Mouse (Mus musculus) Muller cell, postnatal 12 days (primary cell): Measurements from ENCODE around the gene Pum1.
A peak's percentile ranks its signal among the peaks of the same experiment; 100 is the strongest.

ENCODE experiments used
- DNase-seq: peaks from one replicate; pipeline ENCODE4 v3.0.0-alpha.2; 2015; ENCODE audit errors: inconsistent ontology term

Gene Pum1

DNA sequence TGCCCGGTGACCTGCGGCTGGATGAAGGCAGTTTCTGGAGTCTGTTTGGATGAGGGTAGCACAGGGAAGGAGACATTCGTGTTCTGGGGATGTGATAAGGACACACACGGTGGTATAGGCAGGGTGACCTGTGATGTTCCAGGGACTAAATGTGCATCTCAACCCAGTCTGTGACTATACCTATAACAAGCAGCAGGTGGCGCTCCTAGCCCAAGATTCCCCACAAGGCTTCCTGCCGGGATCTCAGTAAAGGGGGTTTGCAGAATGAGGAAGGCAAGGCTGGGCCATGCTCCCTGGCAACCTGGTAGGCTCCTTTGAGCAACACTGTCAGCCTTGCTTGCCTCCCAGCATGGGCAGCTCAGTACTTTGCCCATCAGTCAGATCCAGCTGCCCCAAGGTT, 127.1 kb downstream of the Pum1 start:
- DNase-seq = peak; percentile 61

GRCm38 (mm10) chr4:130791811-130792375, 128.8 kb downstream of the Pum1 start:
- DNase-seq = no peak

DNA sequence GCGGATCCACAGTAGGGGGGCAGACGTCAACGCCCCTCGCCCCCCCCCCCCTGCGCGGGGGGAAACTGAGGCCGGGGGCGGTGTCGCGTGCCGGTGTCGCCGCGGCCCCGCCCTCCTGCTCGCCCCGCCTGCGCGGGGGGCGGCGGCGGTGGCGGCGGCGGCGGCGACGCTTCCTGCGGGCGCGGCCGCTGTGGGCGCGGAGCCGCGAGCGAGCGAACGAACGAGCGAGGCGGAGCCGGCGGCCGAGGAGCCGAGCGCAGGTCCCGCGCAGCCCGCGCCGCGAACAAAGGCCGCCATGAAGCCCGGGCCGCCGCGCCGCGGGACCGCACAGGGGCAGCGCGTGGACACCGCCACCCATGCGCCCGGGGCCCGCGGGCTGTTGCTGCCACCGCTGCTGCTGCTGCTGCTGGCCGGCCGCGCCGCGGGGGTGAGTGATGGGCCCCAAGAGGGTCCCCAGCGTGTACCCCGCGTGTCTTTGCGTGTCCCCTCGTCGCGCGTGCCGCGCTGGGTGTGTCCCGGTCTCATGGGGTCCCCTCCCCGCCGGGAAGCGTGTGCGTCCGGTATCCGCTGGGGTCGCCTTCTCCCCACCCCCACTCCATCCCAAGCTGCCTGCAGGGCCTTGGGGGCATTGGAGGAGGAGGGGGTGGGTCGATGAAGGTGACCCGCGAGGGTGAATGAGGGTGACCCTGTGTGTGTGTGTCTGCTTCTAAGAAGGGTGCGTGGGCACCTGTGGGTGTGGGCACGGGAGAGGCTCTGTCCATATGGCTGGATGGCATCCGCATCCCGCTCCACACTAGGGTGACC, 129.5 kb downstream of the Pum1 start, which contains the start of gene Sdc3:
TSS of gene Sdc3 (plus strand) at position 162 of the 804 bp plus-strand sequence.
- peak; percentile 51 for DNase-seq

DNA sequence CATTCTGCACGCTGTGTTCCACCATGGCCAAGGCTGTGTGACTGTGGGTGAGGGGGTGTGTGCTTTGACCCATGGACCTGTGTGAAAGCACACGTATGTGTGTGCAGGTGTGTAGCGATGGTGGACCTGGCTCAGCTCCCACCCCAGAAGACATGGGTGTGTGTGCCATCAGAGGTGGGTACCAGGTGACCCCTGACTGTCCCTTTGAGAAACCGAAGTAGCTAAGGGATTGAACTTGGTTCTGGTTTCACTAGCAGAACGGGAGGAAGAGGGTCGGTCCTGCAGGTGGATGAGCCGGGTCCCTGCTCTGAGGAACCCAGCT, 130.0 kb downstream of the Pum1 start:
- DNase-seq = no peak

DNA sequence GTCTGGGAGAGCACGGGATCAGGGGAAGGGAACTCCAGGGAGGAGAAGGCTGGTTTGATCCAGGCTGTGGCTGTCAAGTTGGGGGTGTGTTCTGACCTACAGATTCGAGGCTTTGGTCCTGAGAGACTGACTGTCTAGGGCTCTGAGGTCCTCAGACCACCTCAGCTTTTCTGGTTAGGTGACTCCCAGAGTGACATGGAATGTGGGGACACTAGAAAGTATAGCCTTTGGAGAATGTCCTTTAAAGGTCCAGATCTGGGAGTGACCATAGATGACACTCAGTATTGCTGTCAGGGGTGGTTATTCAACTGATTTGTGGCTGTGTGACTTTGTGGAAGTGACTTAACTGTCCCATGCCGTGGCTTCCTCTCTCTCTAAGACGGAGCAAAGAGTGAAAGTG, 131.7 kb downstream of the Pum1 start:
- DNase-seq = no peak

- no peak for DNase-seq
Observed at GRCm38 (mm10) chr4:130795970-130796369, 132.8 kb downstream of the Pum1 start.

GRCm38 (mm10) chr4:130797201-130798051, 134.3 kb downstream of the Pum1 start:
- DNase-seq = peak; percentile 32

DNA sequence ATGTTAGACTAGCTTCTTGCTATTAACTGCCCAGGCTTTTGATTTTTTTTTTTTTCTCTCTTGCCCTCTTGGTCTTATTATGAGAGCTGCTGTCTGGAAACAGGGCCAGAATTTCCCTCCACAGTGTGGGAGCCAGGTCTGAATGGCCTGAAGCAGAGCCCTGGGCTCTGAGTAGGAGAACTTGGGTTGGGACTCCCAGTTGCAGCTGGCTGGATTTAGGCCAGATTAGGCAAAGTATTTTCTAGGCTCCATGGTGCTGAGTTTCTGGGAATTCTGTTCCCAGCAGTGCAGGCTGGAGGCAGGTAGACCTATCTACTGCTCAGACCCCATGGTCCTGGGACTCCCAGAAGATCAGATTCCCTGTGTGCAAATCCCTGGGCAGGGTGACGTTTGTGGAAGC, 135.3 kb downstream of the Pum1 start:
- DNase-seq = peak; percentile 35

DNA sequence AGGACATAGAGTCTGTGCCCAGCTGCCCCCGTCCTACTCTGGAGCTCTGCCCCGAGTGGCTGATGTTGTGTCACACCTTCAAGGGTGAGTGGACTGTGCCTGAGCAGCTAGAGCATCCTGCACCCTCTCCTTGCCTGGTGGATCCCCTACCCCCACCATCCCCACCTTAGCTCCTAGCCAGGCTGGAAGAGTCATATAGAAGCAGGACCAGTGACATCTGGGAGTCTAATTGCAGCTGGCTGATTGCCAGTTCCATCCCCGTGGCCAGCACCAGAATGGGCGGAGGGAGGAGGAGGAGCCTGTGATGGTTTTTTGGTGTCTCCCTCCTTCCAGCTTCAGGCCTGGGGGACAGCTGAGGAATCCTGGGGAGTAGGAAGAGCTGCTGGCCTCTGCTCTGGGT, 136.0 kb downstream of the Pum1 start:
- DNase-seq = no peak

- DNase-seq = no peak
Observed at GRCm38 (mm10) chr4:130799582-130799981, 136.5 kb downstream of the Pum1 start.

GRCm38 (mm10) chr4:130800147-130800546, 137.0 kb downstream of the Pum1 start:
- DNase-seq = no peak

DNA sequence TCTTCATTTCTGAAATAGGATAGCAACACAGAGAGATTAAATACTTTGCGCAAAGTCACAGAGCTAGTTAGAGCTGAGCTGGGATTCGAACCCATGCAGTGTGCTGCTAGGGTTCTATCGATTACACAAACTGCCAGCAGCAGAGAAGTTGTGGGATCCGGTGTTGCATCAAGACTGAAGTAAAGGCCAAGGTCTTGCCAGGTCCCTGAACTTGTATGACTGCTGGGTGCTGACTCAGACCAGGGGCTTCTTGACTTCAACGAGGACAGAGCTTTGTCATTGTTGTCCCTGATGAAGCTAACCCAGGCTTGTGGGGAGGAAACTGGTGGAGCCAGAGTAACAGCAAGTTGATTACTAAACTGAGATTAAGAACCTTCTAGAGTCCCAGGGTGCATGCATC, 138.1 kb downstream of the Pum1 start:
- DNase-seq = no peak

DNA sequence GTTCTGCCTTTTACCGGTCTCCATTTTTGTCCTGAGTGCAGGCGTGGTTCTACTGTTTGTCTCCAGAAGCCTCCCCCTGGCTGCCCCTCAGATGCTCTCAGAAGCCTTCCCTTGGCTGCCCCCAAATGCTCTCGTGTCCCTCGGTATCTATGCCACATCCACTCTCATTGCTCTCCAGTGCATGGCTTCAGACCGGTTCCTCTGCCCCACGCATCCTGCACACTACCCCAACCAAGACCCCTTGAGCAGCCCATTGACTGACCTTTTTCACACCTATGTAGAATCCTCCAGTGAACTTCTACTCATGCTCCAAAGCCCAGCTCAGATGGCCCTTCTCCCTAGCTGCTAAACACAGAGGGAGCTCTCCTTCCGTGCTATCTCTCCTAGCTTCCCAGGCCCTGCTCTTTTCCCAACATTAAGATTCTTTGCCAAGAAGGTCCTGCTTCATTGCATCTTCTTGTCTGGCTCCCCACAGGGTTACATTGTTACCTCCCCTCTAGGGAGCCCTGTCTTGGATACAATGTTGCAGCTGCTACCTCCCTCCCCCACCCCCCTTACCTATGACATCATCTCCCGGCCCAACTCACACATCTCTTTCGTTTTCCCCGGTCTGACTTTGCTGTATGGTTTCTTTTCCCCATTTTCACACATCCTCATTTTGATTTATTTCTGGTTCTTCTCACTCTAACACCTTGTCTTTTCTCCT, 138.7 kb downstream of the Pum1 start:
- peak; percentile 77 for DNase-seq

- DNase-seq = no peak
Observed at GRCm38 (mm10) chr4:130803591-130803990, 140.5 kb downstream of the Pum1 start.

DNA sequence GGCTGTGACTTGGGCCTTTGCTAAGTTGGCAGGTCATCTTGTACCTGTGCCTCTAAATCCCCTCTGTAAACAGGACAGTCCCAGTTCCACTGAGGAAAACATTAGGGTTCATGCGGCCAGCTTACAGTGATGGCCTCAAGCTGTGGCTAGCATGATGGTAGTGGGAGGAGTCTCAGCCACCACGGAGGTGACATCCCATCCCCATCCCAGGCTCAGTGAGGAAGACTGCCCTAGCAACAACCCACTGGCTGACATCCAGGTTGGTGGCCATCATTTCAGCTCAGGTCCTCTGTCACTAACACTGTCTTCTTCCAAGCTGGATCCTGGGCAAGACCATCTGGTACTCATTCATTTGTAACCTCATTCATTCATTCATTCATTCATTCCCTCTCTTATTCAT, 141.2 kb downstream of the Pum1 start:
- DNase-seq = no peak

DNA sequence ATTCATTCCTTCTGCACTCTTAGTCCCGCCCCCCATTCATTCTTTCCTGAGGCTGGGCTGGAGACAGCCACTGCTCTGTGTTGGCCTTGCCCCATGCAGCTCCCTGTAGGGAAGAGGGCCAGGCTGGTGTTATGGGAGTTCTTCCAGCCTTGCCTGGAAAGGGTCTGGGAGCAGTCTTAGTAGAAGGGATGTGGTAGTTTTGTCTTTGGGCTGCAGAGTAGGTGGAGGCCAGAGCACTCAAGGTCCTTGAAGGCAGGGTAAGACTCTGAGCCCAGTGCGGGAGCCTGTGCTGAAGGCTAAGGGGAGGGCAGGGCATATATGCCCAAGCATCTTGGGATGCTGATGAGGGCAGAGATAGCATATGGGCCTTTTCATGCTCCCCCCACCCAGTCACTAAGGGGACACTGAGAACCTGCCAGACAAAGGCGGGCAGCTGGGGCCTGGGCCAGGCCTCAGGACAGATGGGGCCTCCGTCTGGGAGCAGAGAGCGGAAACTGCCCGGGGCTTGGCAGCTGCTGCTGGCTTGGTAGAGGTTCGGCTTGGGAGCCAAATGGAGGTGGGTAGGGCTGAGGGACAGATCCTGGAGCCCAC, 141.7 kb downstream of the Pum1 start:
- peak; percentile 90 for DNase-seq

DNA sequence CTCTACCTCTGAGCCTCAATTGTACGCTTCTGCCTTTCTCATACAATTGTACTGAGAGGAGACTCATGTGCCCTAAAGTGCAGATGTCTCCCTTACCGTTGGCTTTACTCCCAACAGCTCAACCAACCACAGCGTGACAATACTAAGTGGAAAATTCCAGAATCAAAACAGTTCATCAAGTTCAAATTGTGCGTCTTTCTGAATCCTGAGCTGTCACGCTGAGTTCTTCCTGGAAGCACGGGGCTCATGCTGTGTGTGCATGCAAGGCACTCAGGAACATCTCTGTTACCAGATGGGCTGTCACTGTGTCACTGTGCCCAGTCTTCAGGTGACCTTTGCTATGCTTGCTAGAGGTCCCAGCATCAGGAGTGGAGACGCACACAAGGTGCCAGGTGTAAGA, 142.6 kb downstream of the Pum1 start:
- DNase-seq = peak; percentile 47

GRCm38 (mm10) chr4:130806746-130807145, 143.6 kb downstream of the Pum1 start:
- no peak for DNase-seq

DNA sequence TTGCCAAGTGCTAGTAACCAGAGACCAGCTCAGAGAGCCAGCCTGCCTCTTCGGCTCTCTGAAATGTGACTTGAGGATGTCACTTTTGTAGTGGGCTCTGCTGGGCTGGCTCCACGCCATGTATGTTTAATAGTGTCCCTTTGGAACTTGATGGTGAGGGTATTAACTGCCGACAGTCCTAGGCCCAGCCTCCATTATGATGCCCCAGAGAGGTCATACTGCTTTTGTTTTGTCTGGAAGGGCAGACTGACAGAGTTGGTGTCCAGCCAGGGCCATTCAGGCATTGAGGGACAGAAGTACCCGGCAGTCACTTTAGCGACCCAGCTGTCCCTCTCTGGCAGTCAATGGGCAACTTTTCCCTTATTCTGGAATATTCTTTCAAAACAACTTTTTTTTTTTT, 146.7 kb downstream of the Pum1 start:
- DNase-seq = no peak

- no peak for DNase-seq
Observed at GRCm38 (mm10) chr4:130810845-130811244, 147.7 kb downstream of the Pum1 start.

GRCm38 (mm10) chr4:130811385-130811784, 148.3 kb downstream of the Pum1 start:
- DNase-seq = peak; percentile 51

DNA sequence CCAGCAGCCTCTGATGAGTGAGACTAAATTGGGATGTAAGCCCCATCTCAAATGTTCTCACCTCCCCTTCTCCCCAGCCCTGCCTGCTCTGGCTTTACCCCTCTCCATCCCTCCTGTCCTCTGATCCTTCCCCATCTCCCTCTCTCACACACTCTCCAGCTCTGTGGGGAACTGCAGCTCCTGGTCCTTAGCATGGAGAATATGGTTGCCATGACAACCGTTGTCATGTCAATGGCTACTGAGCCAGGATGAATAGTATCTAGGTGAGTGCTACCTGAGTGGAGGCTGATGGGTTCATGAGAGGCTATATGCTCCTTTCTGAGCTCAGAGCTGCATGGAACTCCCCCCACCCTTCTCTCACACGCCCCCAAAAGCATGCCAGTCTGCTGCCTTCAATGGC, 150.8 kb downstream of the Pum1 start:
- DNase-seq = no peak
